Mouse (Mus musculus) MEL (cell line): Measurements from ENCODE around the gene Slc4a10.

Experiments
- CTCF ChIP-seq, 3 experiments: IDR thresholded peaks in 2 of 3; conservative IDR thresholded peaks in 1 of 3; 2 replicates each; pipeline ENCODE4 v1.5.1; 2011 to 2012; ENCODE audit warnings: low read length in 3 of 3, low read depth in 2 of 3, mild to moderate bottlenecking in 2 of 3, improper control_type of control experiment in 1 of 3, inconsistent platforms in 1 of 3, mixed read lengths in 1 of 3, moderate library complexity in 1 of 3; ENCODE audit not compliant: control insufficient read depth in 1 of 3, insufficient read depth in 1 of 3, poor library complexity in 1 of 3, severe bottlenecking in 1 of 3
- POLR2A ChIP-seq, 2 experiments: IDR thresholded peaks; 2 replicates each; pipeline ENCODE4 v1.6.1; 2011 to 2012; ENCODE audit warnings: low read length in 2 of 2, mild to moderate bottlenecking in 2 of 2, control low read depth in 1 of 2, improper control_type of control experiment in 1 of 2, low read depth in 1 of 2, moderate library complexity in 1 of 2; ENCODE audit not compliant: control insufficient read depth in 1 of 2, insufficient read depth in 1 of 2, poor library complexity in 1 of 2
- RCOR1 ChIP-seq: IDR thresholded peaks from 2 replicates; pipeline ENCODE4 v1.6.1; 2012; ENCODE audit warnings: low read depth, mild to moderate bottlenecking, inconsistent platforms, low read length, improper control_type of control experiment
- ZC3H11A ChIP-seq: IDR thresholded peaks from 2 replicates; pipeline ENCODE4 v1.6.1; 2012; ENCODE audit warnings: low read depth, mild to moderate bottlenecking, inconsistent platforms, low read length, improper control_type of control experiment

GRCm38 (mm10) chr2:62355766-62356165 lies 309.5 kb downstream of the Slc4a10 start:
- TF ChIP-seq POLR2A (IDR thresholded peaks at IDR 0.05; ENCODE audit: control insufficient read depth in 1 of 2, insufficient read depth in 1 of 2, low read depth in 1 of 2, low read length in 2 of 2, poor library complexity in 1 of 2) (no peak), ZC3H11A (no peak), CTCF (IDR thresholded peaks at IDR 0.05 in 2 of 3, conservative IDR thresholded peaks at IDR 0.05 in 1 of 3; ENCODE audit: control insufficient read depth in 1 of 3, insufficient read depth in 1 of 3, low read depth in 2 of 3, low read length in 3 of 3, poor library complexity in 1 of 3, severe bottlenecking in 1 of 3) (no peak), RCOR1 (no peak)
